In genomic region chr15:27095231-27095630, GRCm38 (mm10) we compare ENCODE assay signal across 21 mouse cellular contexts.
A peak's percentile ranks its signal among the peaks of the same experiment; 100 is the strongest.
DNase-seq lines count a peak whose midpoint lies in the region; ATAC-seq and TF ChIP-seq lines count a peak whose summit lies in the region.
"Had no signal": no experiment of that assay in that cellular context is flagged by ENCODE, and none has a peak within 500 bp of the region (broad histone marks: within the 10 kb centered on the region; RNA-seq: fewer than 3 reads in every experiment).

No protein-coding gene starts in this region.

- H3K27me3 ChIP-seq in lung, postnatal 0 days (replicated peaks; ENCODE audit: insufficient read depth, low read length), result no peaks in the 10 kb centered on the region
- H3K27me3 ChIP-seq: embryonic facial prominence, embryonic 15.5 days; hindbrain, embryonic 15.5 days had no signal

- no peak overlapping the region for H3K4me3 ChIP-seq in lung, postnatal 0 days (ENCODE audit: low read depth, low read length)
- H3K4me3 ChIP-seq: embryonic facial prominence, embryonic 15.5 days; forebrain, embryonic 10.5 days; heart, embryonic 10.5 days; hindbrain, embryonic 15.5 days; limb, embryonic 15.5 days had no signal

- no peak for ATAC-seq in lung, postnatal 0 days
- ATAC-seq: midbrain, embryonic 16.5 days; Patski had no signal

- H3K27ac ChIP-seq in lung, postnatal 0 days (ENCODE audit: low read length), result no peak overlapping the region
- H3K27ac ChIP-seq: embryonic facial prominence, embryonic 15.5 days; forebrain, embryonic 10.5 days; heart, embryonic 10.5 days; hindbrain, embryonic 15.5 days; limb, embryonic 15.5 days had no signal

- TF ChIP-seq EP300 in lung, postnatal 0 days (IDR thresholded peaks at IDR 0.05), result no peak

- DNase-seq in frontal cortex, postnatal 36 days (ENCODE audit: low spot score in 2 of 2), result peak; percentile 6 to 37
- DNase-seq in layer of hippocampus, adult 9-10 months (ENCODE audit: low spot score), result peak; percentile 42
- DNase-seq in left cerebral cortex, adult 9 months (ENCODE audit: low spot score in 2 of 2), result peak; percentile 3 to 45
- DNase-seq in right cerebral cortex, postnatal 36 days (ENCODE audit: low spot score in 2 of 2), result peak; percentile 18 to 34
- no peak for DNase-seq in lung, postnatal 0 days (ENCODE audit: low spot score)
- DNase-seq in ovary, postnatal 10 days (ENCODE audit: low spot score), result no peak
- no peak for DNase-seq in kidney, postnatal 14 days
- DNase-seq: adrenal gland, postnatal 36 days; cerebellum, postnatal 10 days; embryo, embryonic 11 days; gastrocnemius, postnatal 36 days; heart, postnatal 10 days; kidney, adult 18-20 months; kidney, postnatal 4 days had no signal

- no peak overlapping the region for H3K9ac ChIP-seq in lung, postnatal 0 days (replicated peaks; ENCODE audit: low read depth)
- H3K9ac ChIP-seq: embryonic facial prominence, embryonic 15.5 days; hindbrain, embryonic 15.5 days; limb, embryonic 15.5 days had no signal

- no peak overlapping the region for H3K4me2 ChIP-seq in lung, postnatal 0 days (replicated peaks; ENCODE audit: low read depth, low read length)
- H3K4me2 ChIP-seq: embryonic facial prominence, embryonic 15.5 days; hindbrain, embryonic 15.5 days; limb, embryonic 15.5 days had no signal

- TF ChIP-seq CTCF in lung, postnatal 0 days (IDR thresholded peaks at IDR 0.05), result no peak

- 91% methylated on average over 9 of the region's 9 CpGs for WGBS in lung, postnatal 0 days

- H3K4me1 ChIP-seq in lung, postnatal 0 days (ENCODE audit: insufficient read depth, low read depth, low read length), result no peaks in the 10 kb centered on the region
- H3K4me1 ChIP-seq: forebrain, embryonic 10.5 days; heart, embryonic 10.5 days; hindbrain, embryonic 15.5 days; limb, embryonic 15.5 days had no signal

- H3K9me3 ChIP-seq in lung, postnatal 0 days (ENCODE audit: low read length), result no peaks in the 10 kb centered on the region
- H3K9me3 ChIP-seq: embryonic facial prominence, embryonic 15.5 days; forebrain, embryonic 10.5 days; heart, embryonic 10.5 days; hindbrain, embryonic 15.5 days; limb, embryonic 15.5 days had no signal

- H3K36me3 ChIP-seq in lung, postnatal 0 days (ENCODE audit: insufficient read depth, low read length), result no peaks in the 10 kb centered on the region
- H3K36me3 ChIP-seq: embryonic facial prominence, embryonic 15.5 days; forebrain, embryonic 10.5 days; heart, embryonic 10.5 days; hindbrain, embryonic 15.5 days; limb, embryonic 15.5 days had no signal

Comparison
In these comparisons a context has a peak if more than half of its experiments do, and no peak if none do; other contexts are left out.
1. DNase-seq: peak in frontal cortex, postnatal 36 days (2 of 2), layer of hippocampus, adult 9-10 months (single experiment), left cerebral cortex, adult 9 months (2 of 2) and right cerebral cortex, postnatal 36 days (2 of 2); none in lung, postnatal 0 days (single experiment), ovary, postnatal 10 days (single experiment) and kidney, postnatal 14 days (single experiment).